Mouse (Mus musculus) neural tube, embryonic 13.5 days (tissue): ENCODE measurements around the gene Ddx4. TPM values are rescaled to one million over a fixed set of nuclear protein-coding genes. Genes with fewer than 3 reads are reported as not detected.

Source experiments
- ATAC-seq: fragments of 200-750 bp; cut with Nextera tagmentation; 2 replicates; pipeline ENCODE4 v1.8.0; 2017; ENCODE audit warnings: low read depth, mild to moderate bottlenecking, moderate TSS enrichment, moderate library complexity
- H3K27ac ChIP-seq: fragments of 300-500 bp; sonication (generic); replicated peaks from 2 replicates; pipeline ENCODE4 v1.5.1; 2015; ENCODE audit warnings: moderate library complexity, mild to moderate bottlenecking, inconsistent platforms
- H3K27me3 ChIP-seq: fragments of 300-500 bp; sonication (generic); 2 replicates; pipeline ENCODE4 v1.6.1; 2015; ENCODE audit warnings: mild to moderate bottlenecking, inconsistent platforms
- H3K36me3 ChIP-seq: fragments of 300-500 bp; sonication (generic); 2 replicates; pipeline ENCODE4 v1.6.1; 2015; ENCODE audit warnings: mild to moderate bottlenecking, inconsistent platforms
- H3K4me1 ChIP-seq: fragments of 300-500 bp; sonication (generic); replicated peaks from 2 replicates; pipeline ENCODE4 v1.6.1; 2015; ENCODE audit warnings: inconsistent platforms
- H3K4me2 ChIP-seq: fragments of 300-500 bp; sonication (generic); 2 replicates; pipeline ENCODE4 v1.6.1; 2015; ENCODE audit warnings: inconsistent platforms, mild to moderate bottlenecking, moderate library complexity
- H3K4me3 ChIP-seq: fragments of 300-500 bp; sonication (generic); 2 replicates; pipeline ENCODE4 v1.5.1; 2015; ENCODE audit warnings: mild to moderate bottlenecking, inconsistent platforms
- H3K9ac ChIP-seq: fragments of 300-500 bp; sonication (generic); 2 replicates; pipeline ENCODE4 v1.6.1; 2015; ENCODE audit warnings: moderate library complexity, mild to moderate bottlenecking, inconsistent platforms
- H3K9me3 ChIP-seq: fragments of 300-500 bp; sonication (generic); 2 replicates; pipeline ENCODE4 v1.6.1; 2016; ENCODE audit warnings: inconsistent platforms
- WGBS: fragments of 180-500 bp; shearing (Covaris S2); methylation state at CpG from one replicate; pipeline ENCODE4 v1.1.7; 2015; 5-methylcytosine and 5-hydroxymethylcytosine counted together
- polyA plus RNA-seq: library from polyadenylated mRNA; unstranded; fragments of >200 nt; fragmentation: Nextera tagmentation; extraction: Ambion mirVana; gene quantifications from 2 replicates; pipeline ENCODE4 v1.2.1, GENCODE M21; 2015

Ddx4 gene
- polyA plus RNA-seq, 1 experiment from 2014 or later: 0.63 TPM

DNA sequence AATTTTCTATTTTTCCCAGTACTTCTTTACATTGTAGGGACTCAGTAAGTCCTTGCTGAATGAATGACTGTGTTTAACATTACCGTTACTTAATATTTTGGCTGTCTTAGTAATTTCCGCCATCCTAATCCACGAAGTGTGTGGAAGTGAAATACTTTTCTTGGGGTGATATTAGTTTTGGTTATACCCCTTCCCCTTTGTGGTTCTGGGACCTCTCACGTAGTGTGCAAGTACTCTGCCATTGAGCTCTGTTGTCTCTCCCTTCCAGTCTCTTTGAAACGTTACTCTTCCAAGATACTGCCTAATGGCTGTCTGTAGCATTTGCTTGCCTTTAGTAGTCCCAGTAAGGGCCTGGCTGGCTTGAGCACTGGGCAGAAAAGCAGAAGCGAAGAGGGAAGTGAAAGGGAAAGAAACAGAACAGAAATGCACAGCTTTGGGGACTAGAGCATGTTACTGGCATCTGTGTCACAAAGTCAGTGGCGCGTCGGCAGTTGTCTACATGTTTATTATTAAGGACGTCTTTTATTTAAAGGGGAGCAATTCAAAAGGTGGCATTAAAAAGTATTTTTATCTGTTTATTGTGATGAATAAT, 14.3 kb upstream of the Ddx4 start:
- WGBS: 85% methylated on average over 10 of the region's 10 CpGs
- Histone ChIP-seq H3K4me1 (peaks cover 3% of the 10 kb centered on the region), H3K9me3 (no peaks in the 10 kb centered on the region), H3K36me3 (peaks cover 20% of the 10 kb centered on the region), H3K9ac (no peak overlapping the region), H3K27ac (no peak overlapping the region), H3K4me2 (no peak overlapping the region), H3K27me3 (no peaks in the 10 kb centered on the region), H3K4me3 (no peak overlapping the region)
- ATAC-seq: no peak

DNA sequence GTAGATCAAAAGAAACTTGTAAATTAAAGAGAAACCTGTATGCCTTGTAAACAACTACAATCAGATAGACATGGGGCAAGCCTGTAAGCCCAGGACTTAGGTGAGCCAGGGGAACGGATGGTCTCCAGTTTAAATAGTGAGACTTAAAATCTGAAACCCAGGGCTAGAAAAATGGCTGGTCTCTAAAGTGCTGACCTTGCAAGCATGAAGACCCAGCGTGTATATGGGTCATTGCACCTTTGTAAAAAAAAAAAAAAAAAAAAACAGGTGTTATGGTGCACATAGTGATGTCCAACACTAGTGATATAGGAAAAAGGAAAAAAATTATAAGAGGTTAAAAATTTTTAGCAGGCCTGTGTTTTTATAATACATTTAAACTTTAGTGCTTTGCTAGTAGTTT, 9.4 kb upstream of the Ddx4 start:
- WGBS: 77% methylated on average over 2 of the region's 2 CpGs
- H3K9ac ChIP-seq: no peak overlapping the region
- no peaks in the 10 kb centered on the region for H3K27me3 ChIP-seq
- no peaks in the 10 kb centered on the region for H3K9me3 ChIP-seq
- H3K4me2 ChIP-seq: peak overlapping the region; percentile 76
- H3K4me3 ChIP-seq: peak overlapping the region; percentile 69; the same call in 1 of the 2 replicates
- H3K27ac ChIP-seq: no peak overlapping the region
- H3K4me1 ChIP-seq: peaks cover 8% of the 10 kb centered on the region
- ATAC-seq: no peak
- no peaks in the 10 kb centered on the region for H3K36me3 ChIP-seq

DNA sequence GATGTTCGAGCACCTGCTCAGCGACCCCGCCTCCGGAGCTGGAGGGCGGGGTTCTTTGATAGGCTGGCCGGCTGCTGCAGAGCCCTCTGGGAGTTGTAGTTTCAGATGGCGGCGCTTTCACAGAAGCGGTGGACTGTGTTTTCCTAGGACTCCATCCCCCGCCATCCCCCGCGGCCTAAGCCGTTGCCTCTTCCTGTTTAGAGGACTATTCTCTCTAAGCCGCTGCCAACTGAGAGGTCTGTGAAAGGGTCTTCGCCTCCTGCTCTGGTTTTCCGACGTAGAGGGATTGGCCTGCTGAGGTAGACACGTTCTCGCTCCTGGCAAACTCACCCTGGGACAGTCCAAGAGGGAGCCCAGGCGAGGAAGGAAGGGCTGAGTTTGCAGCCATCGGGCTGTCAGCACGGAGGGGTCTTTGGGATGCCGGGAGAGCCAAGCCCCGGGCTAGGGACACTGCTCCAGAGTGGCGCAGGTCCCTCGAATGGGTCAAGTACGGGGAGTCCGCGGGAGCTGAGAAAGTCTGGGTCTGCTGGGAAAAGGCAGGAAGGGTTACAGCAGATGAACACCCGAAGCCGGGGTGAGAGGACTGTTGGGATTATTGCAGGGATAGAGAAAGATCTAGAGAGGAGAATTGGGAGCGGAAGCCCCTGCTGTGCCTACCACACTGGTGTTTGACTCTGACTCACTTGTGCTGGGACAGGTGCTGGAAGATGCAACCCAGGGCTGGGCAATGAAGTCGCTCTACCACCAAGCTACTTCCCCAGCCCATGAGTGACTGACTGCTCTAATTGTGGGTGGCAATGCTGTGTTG, 8.5 kb upstream of the Ddx4 start, which contains the start of gene Slc38a9:
Slc38a9 (plus strand) TSS at position 178 of the 808 bp plus-strand sequence.
- peak; percentile 99 for ATAC-seq
- Histone ChIP-seq H3K4me3 (peak within 1 kb of the TSS; percentile 69), H3K9me3 (no peaks in the 10 kb centered on the region), H3K36me3 (no peaks in the 10 kb centered on the region), H3K4me2 (peak within 1 kb of the TSS; percentile 76), H3K4me1 (peaks cover 8% of the 10 kb centered on the region), H3K9ac (peak within 1 kb of the TSS; percentile 83), H3K27ac (peak within 1 kb of the TSS; percentile 86), H3K27me3 (no peaks in the 10 kb centered on the region)
- under 1% methylated on average over 33 of the region's 33 CpGs for WGBS

DNA sequence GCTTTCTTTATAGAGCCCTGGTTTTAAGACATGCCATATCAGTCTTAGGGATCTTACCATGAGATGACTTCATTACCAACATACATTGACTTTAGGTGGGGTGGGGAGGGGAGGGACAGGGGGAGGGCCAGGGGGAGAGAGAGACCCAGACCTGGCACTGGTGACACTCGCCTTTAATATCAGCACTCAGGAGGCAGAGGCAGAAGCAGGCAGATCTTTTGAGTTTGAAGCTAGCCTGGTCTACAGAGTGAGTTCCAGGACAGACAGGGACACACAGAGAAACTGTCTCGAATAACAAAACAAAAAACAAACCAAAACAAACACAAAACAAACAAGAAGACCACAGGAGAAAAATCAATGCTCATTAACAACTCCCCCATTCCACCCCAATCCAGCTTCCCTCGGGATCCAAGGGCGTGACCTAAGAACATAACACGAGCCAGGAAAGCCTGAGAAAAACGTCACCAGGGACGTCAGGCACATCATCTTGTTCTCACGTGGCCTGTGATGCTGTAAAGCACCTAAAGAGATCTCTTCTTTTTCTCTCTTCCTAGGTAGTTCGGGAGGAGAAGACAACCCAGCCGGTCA, 7.8 kb upstream of the Ddx4 start:
- 4% methylated on average over 10 of the region's 10 CpGs for WGBS
- H3K9me3 ChIP-seq: no peaks in the 10 kb centered on the region
- no peak overlapping the region for H3K27ac ChIP-seq
- H3K4me3 ChIP-seq: peak overlapping the region; percentile 69
- H3K4me1 ChIP-seq: peaks cover 8% of the 10 kb centered on the region
- H3K4me2 ChIP-seq: peak overlapping the region; percentile 76
- no peaks in the 10 kb centered on the region for H3K36me3 ChIP-seq
- peak; percentile 48 for ATAC-seq
- peak overlapping the region; percentile 67 for H3K9ac ChIP-seq
- H3K27me3 ChIP-seq: no peaks in the 10 kb centered on the region

DNA sequence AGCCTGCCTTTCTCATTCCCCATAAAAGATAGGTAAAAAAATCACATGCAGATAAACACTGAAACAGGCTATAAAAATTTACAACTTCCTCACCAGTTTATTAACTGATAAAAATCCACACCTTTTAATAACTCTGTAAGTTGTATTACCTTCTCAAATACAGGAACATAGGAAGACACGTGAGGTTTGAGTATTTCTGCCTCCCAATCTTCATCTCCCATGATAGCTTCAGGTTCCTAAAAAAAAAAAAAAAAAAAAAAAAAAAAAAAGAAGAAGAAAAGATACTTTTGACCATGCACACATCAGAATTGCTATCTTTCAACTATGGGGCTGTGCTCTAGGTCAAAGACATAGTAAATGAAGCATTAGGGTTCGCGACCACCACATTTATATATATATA, 1.1 kb downstream of the Ddx4 start:
- Histone ChIP-seq H3K4me2 (no peak overlapping the region), H3K36me3 (no peaks in the 10 kb centered on the region), H3K9ac (no peak overlapping the region), H3K4me3 (no peak overlapping the region), H3K4me1 (no peaks in the 10 kb centered on the region), H3K27me3 (no peaks in the 10 kb centered on the region), H3K27ac (no peak overlapping the region), H3K9me3 (peaks cover 16% of the 10 kb centered on the region)
- no peak for ATAC-seq
- WGBS: 89% methylated on average over 3 of the region's 3 CpGs

DNA sequence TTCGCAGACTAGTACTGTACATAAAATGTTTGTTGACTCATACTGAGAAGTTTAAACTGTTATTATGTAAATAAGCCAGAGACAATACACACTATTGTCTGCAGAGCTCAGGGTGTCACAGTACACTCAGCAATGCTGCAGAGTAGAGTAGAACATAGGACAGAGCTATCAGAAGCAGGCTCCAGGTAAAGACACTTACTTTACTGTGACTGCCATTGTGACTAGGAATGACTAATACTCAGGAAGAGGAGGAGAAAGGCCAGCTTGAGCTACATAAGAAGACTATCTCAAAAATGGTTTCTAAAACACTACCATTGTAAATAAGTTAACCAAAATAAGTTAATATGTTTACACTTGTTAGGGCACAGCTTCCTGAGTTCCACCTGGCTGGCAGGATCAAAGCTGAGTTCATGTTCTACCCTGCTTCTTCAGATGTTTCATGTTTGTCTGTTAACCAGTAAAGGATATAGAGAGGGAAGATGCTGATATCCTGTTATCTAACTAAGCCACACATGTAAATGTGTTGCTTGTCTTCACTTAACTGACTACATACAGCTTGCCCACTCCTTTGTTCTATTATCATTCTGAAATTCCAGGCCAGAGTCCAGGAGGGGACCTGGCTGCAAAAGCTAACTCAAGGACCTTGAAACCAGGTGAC, 6.6 kb downstream of the Ddx4 start:
- ATAC-seq: no peak
- no peaks in the 10 kb centered on the region for H3K36me3 ChIP-seq
- no peaks in the 10 kb centered on the region for H3K9me3 ChIP-seq
- no peaks in the 10 kb centered on the region for H3K27me3 ChIP-seq
- H3K9ac ChIP-seq: no peak overlapping the region
- no peak overlapping the region for H3K4me2 ChIP-seq
- H3K27ac ChIP-seq: no peak overlapping the region
- H3K4me1 ChIP-seq: no peaks in the 10 kb centered on the region
- H3K4me3 ChIP-seq: no peak overlapping the region
- 89% methylated on average over 1 of the region's 1 CpGs for WGBS

DNA sequence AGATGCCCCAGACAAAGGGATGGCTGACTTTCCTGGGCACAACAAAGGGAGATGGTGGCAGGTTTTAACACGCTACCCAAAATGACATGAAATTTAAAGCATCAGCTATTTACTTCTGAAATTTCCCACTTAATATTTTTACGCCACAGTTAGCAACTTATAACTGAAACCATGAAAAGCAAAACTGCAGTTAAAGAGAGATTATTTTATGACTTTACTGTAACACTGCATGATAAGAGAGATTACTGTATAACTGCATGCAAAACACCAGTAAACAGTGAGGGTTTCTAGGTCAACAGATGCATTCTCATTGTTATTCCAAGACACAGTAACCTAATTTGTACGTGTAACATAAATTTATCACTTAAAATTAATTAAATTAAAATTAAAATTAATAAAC, 7.3 kb downstream of the Ddx4 start:
- ATAC-seq: no peak
- Histone ChIP-seq H3K4me1 (no peaks in the 10 kb centered on the region), H3K4me3 (no peak overlapping the region), H3K27me3 (no peaks in the 10 kb centered on the region), H3K9me3 (no peaks in the 10 kb centered on the region), H3K9ac (no peak overlapping the region), H3K36me3 (no peaks in the 10 kb centered on the region), H3K4me2 (no peak overlapping the region), H3K27ac (no peak overlapping the region)
- WGBS: 80% methylated on average over 3 of the region's 3 CpGs

DNA sequence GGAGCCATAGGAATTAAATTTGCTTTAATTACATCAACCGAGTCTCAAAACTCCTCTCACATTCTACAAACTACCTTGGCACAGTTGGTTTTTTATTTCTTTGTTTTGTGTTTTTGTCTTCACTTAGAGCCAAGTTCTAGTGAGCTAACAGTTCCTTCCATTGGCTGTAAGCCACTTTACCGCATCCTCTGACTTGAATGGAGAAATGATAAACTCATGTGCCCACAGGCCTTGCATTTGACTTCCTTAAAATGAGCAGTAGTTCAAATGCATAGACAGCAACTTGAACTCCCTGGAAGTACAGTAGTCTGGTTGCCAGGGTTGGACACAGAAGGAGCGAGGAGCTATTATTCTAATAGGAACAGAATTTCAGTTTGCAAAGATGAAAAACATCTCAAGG, 9.4 kb downstream of the Ddx4 start:
- Histone ChIP-seq H3K36me3 (no peaks in the 10 kb centered on the region), H3K4me1 (no peaks in the 10 kb centered on the region), H3K4me3 (no peak overlapping the region), H3K9me3 (no peaks in the 10 kb centered on the region), H3K27ac (no peak overlapping the region), H3K4me2 (no peak overlapping the region), H3K9ac (no peak overlapping the region), H3K27me3 (no peaks in the 10 kb centered on the region)
- WGBS: 91% methylated on average over 3 of the region's 3 CpGs
- no peak for ATAC-seq

DNA sequence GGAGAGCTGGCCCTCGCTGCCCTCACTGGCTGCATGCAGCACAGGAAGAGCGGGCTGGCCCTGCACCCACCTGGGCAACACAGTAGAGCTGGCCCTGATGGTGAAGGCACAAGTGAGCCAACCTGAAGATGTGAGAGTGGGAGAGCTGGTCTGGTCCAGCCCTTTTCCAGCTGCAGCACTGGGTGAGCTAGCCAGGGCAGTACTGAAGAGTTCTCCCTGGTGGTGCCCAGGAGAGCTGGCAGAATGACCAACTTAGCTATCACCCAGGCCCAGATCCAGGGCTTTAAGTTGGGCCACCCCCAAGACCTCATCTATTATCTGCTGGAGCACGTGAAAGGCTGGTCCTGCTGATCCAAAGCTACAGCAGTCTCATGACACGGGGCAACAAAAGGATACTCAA, 13.2 kb downstream of the Ddx4 start:
- 68% methylated on average over 4 of the region's 4 CpGs for WGBS
- no peaks in the 10 kb centered on the region for H3K27me3 ChIP-seq
- H3K4me2 ChIP-seq: no peak overlapping the region
- H3K36me3 ChIP-seq: no peaks in the 10 kb centered on the region
- no peak overlapping the region for H3K27ac ChIP-seq
- H3K9ac ChIP-seq: no peak overlapping the region
- H3K4me3 ChIP-seq: no peak overlapping the region
- no peak for ATAC-seq
- no peaks in the 10 kb centered on the region for H3K9me3 ChIP-seq
- H3K4me1 ChIP-seq: no peaks in the 10 kb centered on the region

DNA sequence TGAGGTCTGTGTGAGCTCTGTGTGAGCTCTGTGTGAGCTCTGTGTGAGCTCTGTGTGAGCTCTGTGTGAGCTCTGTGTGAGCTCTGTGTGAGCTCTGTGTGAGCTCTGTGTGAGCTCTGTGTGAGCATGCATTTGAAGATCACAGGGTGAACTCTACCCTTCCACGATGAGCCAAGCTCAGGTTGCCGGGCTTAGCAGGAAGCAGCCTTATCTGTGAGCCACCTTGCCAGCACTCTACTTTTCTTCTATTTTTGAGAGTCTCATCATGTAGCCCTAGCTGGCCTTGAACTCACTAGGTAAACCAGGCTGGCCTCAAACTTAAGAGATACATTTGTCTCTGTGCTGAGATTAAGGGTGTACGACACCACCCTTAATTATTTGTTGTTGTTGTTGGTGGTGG, 15.8 kb downstream of the Ddx4 start:
- ATAC-seq: no peak
- no peaks in the 10 kb centered on the region for H3K4me1 ChIP-seq
- no peaks in the 10 kb centered on the region for H3K27me3 ChIP-seq
- WGBS: 48% methylated on average over 3 of the region's 3 CpGs
- no peak overlapping the region for H3K4me3 ChIP-seq
- H3K9me3 ChIP-seq: no peaks in the 10 kb centered on the region
- no peak overlapping the region for H3K4me2 ChIP-seq
- H3K9ac ChIP-seq: no peak overlapping the region
- no peak overlapping the region for H3K27ac ChIP-seq
- no peaks in the 10 kb centered on the region for H3K36me3 ChIP-seq

DNA sequence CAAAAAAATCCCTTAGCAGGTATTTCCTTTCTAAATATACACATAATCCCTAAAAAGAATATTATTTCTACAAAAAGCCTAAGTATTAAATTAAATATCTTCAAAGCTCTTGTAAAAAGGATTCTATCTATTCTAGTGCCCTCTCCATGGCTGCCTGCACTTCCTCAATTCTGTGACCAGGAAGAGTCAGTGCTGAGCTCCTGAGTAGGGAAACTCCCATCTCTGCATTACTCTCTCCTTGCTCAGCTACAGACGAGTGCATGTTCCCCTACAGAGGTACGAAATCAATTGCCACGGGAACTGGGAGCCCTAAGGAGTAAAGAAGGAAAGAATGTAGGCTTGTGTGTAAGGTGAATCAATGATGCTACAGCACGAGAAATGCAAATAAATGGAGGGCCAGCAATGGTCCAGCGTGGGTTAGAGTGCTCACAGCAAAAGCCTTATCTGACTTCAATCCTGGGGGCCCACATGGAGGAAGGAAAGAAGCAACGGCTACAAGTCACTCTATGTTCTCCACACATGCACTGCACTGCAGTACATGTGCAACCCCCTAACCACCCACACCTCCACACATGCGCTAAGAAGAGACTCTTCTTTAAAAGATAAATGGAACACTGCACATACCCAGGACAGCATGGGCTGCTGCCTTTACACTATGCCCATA, 17.0 kb downstream of the Ddx4 start:
- ATAC-seq: no peak
- Histone ChIP-seq H3K9ac (no peak overlapping the region), H3K36me3 (no peaks in the 10 kb centered on the region), H3K9me3 (no peaks in the 10 kb centered on the region), H3K27me3 (no peaks in the 10 kb centered on the region), H3K4me3 (no peak overlapping the region), H3K4me1 (no peaks in the 10 kb centered on the region), H3K27ac (no peak overlapping the region), H3K4me2 (no peak overlapping the region)
- 65% methylated on average over 7 of the region's 7 CpGs for WGBS

DNA sequence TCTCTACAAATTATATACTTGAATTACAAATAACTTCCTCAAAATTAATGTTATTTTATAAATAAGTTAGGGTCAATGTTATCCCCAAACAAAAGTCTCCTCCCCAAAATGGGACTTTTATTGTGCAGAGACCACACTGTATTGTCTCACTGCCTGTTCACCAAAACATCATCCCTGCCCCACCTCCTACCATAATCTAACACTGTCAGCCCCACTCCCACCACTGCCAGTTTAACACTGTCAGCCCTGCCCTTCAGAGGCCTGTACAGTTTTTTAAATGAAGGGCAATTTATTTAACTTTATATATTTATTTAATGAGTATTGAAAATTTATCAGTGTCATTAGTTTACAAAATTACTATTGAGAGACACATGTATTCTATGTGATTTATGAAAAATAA, 26.7 kb downstream of the Ddx4 start:
- no peaks in the 10 kb centered on the region for H3K9me3 ChIP-seq
- no peaks in the 10 kb centered on the region for H3K27me3 ChIP-seq
- H3K9ac ChIP-seq: no peak overlapping the region
- no peaks in the 10 kb centered on the region for H3K4me1 ChIP-seq
- H3K4me3 ChIP-seq: no peak overlapping the region
- no peaks in the 10 kb centered on the region for H3K36me3 ChIP-seq
- H3K27ac ChIP-seq: no peak overlapping the region
- no peak for ATAC-seq
- no peak overlapping the region for H3K4me2 ChIP-seq
